Mouse (Mus musculus): ENCODE results near the gene Olfr770. TPM values are rescaled to one million over a fixed set of nuclear protein-coding genes. Genes with fewer than 3 reads are reported as not detected.
"Not testable (repeated sequence)": the region's sequence is repeated elsewhere in the genome, so short reads cannot be mapped to it uniquely, and the experiment has no call there.

Olfr770 gene
- total RNA-seq (2021) = not detected

GRCm38 (mm10) chr10:129138898-129139297 is at the start of gene Olfr770:
Gene Olfr770, minus strand, starts transcription at chr10:129138998.
- intact Hi-C loops (cut with DNase I) = no loop called here
- no peak for DNase-seq (ENCODE audit: low spot score in 2 of 2)

- DNase-seq (ENCODE audit: low spot score in 2 of 2); intact Hi-C loops (cut with DNase I): not testable (repeated sequence)
Measured at GRCm38 (mm10) chr10:129187319-129187718, 48.5 kb upstream of the Olfr770 start, which contains the start of gene Olfr773. Gene Olfr773, minus strand, starts transcription at chr10:129187419.

GRCm38 (mm10) chr10:129177821-129178220 is 39.0 kb upstream of the Olfr770 start, which contains the start of gene Olfr772:
Gene Olfr772, minus strand, starts transcription at chr10:129177921.
- intact Hi-C loops (cut with DNase I); DNase-seq (ENCODE audit: low spot score in 2 of 2): not testable (repeated sequence)

GRCm38 (mm10) chr10:129164651-129165050 is 25.9 kb upstream of the Olfr770 start, which contains the start of gene Olfr771:
Gene Olfr771, minus strand, starts transcription at chr10:129164751.
- intact Hi-C loops (cut with DNase I) = no loop called here

GRCm38 (mm10) chr10:129117761-129118160 is 21.0 kb downstream of the Olfr770 start, which contains the start of gene Olfr769:
Gene Olfr769, minus strand, starts transcription at chr10:129117861.
- intact Hi-C loops (cut with DNase I) = no loop called here
- DNase-seq (ENCODE audit: low spot score in 2 of 2) = no peak

More at GRCm38 (mm10) chr10:129164651-129165050, 25.9 kb upstream of the Olfr770 start, which contains the start of gene Olfr771:
- no peak for DNase-seq (ENCODE audit: low spot score in 2 of 2)

- intact Hi-C loops (cut with DNase I) = no loop called here
- no peak for DNase-seq (ENCODE audit: low spot score in 2 of 2)
Measured at GRCm38 (mm10) chr10:129115146-129115545, 23.7 kb downstream of the Olfr770 start.

- intact Hi-C loops (cut with DNase I) = no loop called here
- no peak for DNase-seq (ENCODE audit: low spot score in 2 of 2)
Measured at GRCm38 (mm10) chr10:129101231-129101630, 37.6 kb downstream of the Olfr770 start.

GRCm38 (mm10) chr10:129099275-129099674 is 39.5 kb downstream of the Olfr770 start, which contains the start of gene Olfr768:
Gene Olfr768, minus strand, starts transcription at chr10:129099375.
- intact Hi-C loops (cut with DNase I) = no loop called here

GRCm38 (mm10) chr10:129082810-129083209 is 56.0 kb downstream of the Olfr770 start, which contains the start of gene Olfr767:
Gene Olfr767, minus strand, starts transcription at chr10:129082910.
- intact Hi-C loops (cut with DNase I); DNase-seq (ENCODE audit: low spot score in 2 of 2): not testable (repeated sequence)

More at GRCm38 (mm10) chr10:129099275-129099674, 39.5 kb downstream of the Olfr770 start, which contains the start of gene Olfr768:
- no peak for DNase-seq (ENCODE audit: low spot score in 2 of 2)

Other genes with a start within 250 kb of the Olfr770 start
- gene Gdf11, start 247.3 kb downstream of the Olfr770 start, total RNA-seq (2021) = 10 to 100 TPM; 12.8 to 14.9 TPM
- gene Cd63, start 238.0 kb downstream of the Olfr770 start, total RNA-seq (2021) = 10 to 100 TPM; 65.0 to 74.0 TPM
- 1 to 10 TPM; 6.0 to 8.2 TPM for gene Rdh5, start 216.1 kb downstream of the Olfr770 start, total RNA-seq (2021)
- gene Bloc1s1, start 215.0 kb downstream of the Olfr770 start, total RNA-seq (2021) = 10 to 100 TPM; 81.4 to 86.2 TPM
- gene Itga7, start 205.2 kb downstream of the Olfr770 start, total RNA-seq (2021) = 10 to 100 TPM; 12.4 to 15.5 TPM
- gene Mettl7b, start 178.0 kb downstream of the Olfr770 start, total RNA-seq (2021) = not detected
- gene Olfr9, start 149.6 kb downstream of the Olfr770 start, total RNA-seq (2021) = not detected
- not detected for gene Olfr763, start 128.2 kb downstream of the Olfr770 start, total RNA-seq (2021)
- gene Olfr764-ps1, start 99.1 kb downstream of the Olfr770 start, total RNA-seq (2021) = not detected
- gene Olfr765, start 89.0 kb downstream of the Olfr770 start, total RNA-seq (2021) = not detected
- gene Olfr766-ps1, start 70.0 kb downstream of the Olfr770 start, total RNA-seq (2021) = not detected
- gene Olfr767, start 56.1 kb downstream of the Olfr770 start, total RNA-seq (2021) = not detected
- not detected for gene Olfr768, start 39.6 kb downstream of the Olfr770 start, total RNA-seq (2021)
- not detected for gene Olfr769, start 21.1 kb downstream of the Olfr770 start, total RNA-seq (2021)
- gene Olfr771, start 25.8 kb upstream of the Olfr770 start, total RNA-seq (2021) = not detected
- not detected for gene Olfr772, start 38.9 kb upstream of the Olfr770 start, total RNA-seq (2021)
- not detected for gene Olfr773, start 48.4 kb upstream of the Olfr770 start, total RNA-seq (2021)
- gene Olfr774, start 97.2 kb upstream of the Olfr770 start, total RNA-seq (2021) = not detected
- not detected for gene Olfr775, start 109.4 kb upstream of the Olfr770 start, total RNA-seq (2021)
- not detected for gene Olfr776, start 120.1 kb upstream of the Olfr770 start, total RNA-seq (2021)
- gene Olfr777, start 132.5 kb upstream of the Olfr770 start, total RNA-seq (2021) = not detected
- not detected for gene Olfr780, start 179.1 kb upstream of the Olfr770 start, total RNA-seq (2021)
- gene Olfr781, start 189.9 kb upstream of the Olfr770 start, total RNA-seq (2021) = not detected
- not detected for gene Olfr782, start 209.9 kb upstream of the Olfr770 start, total RNA-seq (2021)
- under 1 TPM in 1 of 2 experiments, not detected in 1; 0.23 TPM for gene Olfr784, start 245.1 kb upstream of the Olfr770 start, total RNA-seq (2021)